Mouse (Mus musculus) liver, embryonic 14.5 days (tissue): ENCODE results near the gene Cryz. TPM values are rescaled to one million over a fixed set of nuclear protein-coding genes. Genes with fewer than 3 reads are reported as not detected.

Experiments used
- ATAC-seq: fragments of 200-750 bp; cut with Nextera tagmentation; 2 replicates; pipeline ENCODE4 v1.8.0; 2017; ENCODE audit warnings: moderate number of reproducible peaks, mild to moderate bottlenecking, moderate library complexity; ENCODE audit not compliant: insufficient read depth
- DNase-seq, 3 experiments: peaks; one replicate each; pipeline ENCODE4 v3.0.0-alpha.2; 2012 to 2013; ENCODE audit warnings: low read depth in 3 of 3, low spot score in 3 of 3
- H3K27ac ChIP-seq: fragments of 300-500 bp; sonication (generic); 2 replicates; pipeline ENCODE4 v1.5.1; 2014; ENCODE audit warnings: moderate library complexity, mild to moderate bottlenecking, control low read depth, inconsistent platforms
- H3K27me3 ChIP-seq: fragments of 300-500 bp; sonication (generic); 2 replicates; pipeline ENCODE4 v1.6.1; 2014; ENCODE audit warnings: mild to moderate bottlenecking, low read length, moderate library complexity; ENCODE audit not compliant: control insufficient read depth, insufficient read depth
- H3K36me3 ChIP-seq: fragments of 300-500 bp; sonication (generic); replicated peaks from 2 replicates; pipeline ENCODE4 v1.6.1; 2014; ENCODE audit warnings: low read depth; ENCODE audit not compliant: control insufficient read depth, insufficient read depth
- H3K4me1 ChIP-seq, 2 experiments: fragments of 200-500 bp in 1 of 2; fragments of 300-500 bp in 1 of 2; sonication (generic) in 1 of 2; replicated peaks; 2 replicates each; pipeline ENCODE4 v1.6.1; 2012 to 2014; ENCODE audit warnings: antibody characterized with exemption in 1 of 2, inconsistent platforms in 1 of 2, low read length in 1 of 2; ENCODE audit not compliant: control insufficient read depth in 2 of 2, insufficient read depth in 2 of 2
- H3K4me2 ChIP-seq: fragments of 300-500 bp; sonication (generic); 2 replicates; pipeline ENCODE4 v1.6.1; 2014; ENCODE audit warnings: low read depth, mild to moderate bottlenecking, control low read depth, moderate library complexity
- H3K4me3 ChIP-seq, 2 experiments: fragments of 200-500 bp in 1 of 2; fragments of 300-500 bp in 1 of 2; sonication (generic) in 1 of 2; 2 replicates each; pipeline ENCODE4 v1.5.1; 2012 to 2014; ENCODE audit warnings: low read depth in 2 of 2, low read length in 2 of 2, mild to moderate bottlenecking in 2 of 2, control low read depth in 1 of 2, inconsistent platforms in 1 of 2, moderate library complexity in 1 of 2; ENCODE audit not compliant: insufficient read depth in 1 of 2
- H3K9ac ChIP-seq: fragments of 300-500 bp; sonication (generic); replicated peaks from 2 replicates; pipeline ENCODE4 v1.6.1; 2014; ENCODE audit warnings: mild to moderate bottlenecking, control low read depth, moderate library complexity
- H3K9me3 ChIP-seq: fragments of 300-500 bp; sonication (generic); 2 replicates; pipeline ENCODE4 v1.6.1; 2016; ENCODE audit warnings: low read length, mixed read lengths; ENCODE audit not compliant: control insufficient read depth
- CTCF ChIP-seq: IDR thresholded peaks from 2 replicates; pipeline ENCODE4 v1.5.1; 2016; ENCODE audit warnings: antibody characterized with exemption, low read depth, control low read depth
- EP300 ChIP-seq: IDR thresholded peaks from 2 replicates; pipeline ENCODE4 v1.6.1; 2016; ENCODE audit warnings: antibody characterized with exemption, low read depth
- WGBS: fragments of 180-500 bp; shearing (Covaris S2); extraction: QIAGEN DNeasy Blood & Tissue Kit; methylation state at CpG from one replicate; pipeline ENCODE4 v1.1.7; 2014; ENCODE audit not compliant: insufficient replicate concordance; 5-methylcytosine and 5-hydroxymethylcytosine counted together
- polyA plus RNA-seq, 2 experiments: library from polyadenylated mRNA; depleted of rRNA in 1 of 2; stranded (reverse) in 1 of 2; unstranded in 1 of 2; fragments of >200 nt; fragmentation: Nextera tagmentation in 1 of 2; extraction: Ambion mirVana in 1 of 2; gene quantifications; 2 replicates each; pipeline versions ENCODE4 v1.2.1 to v1.2.3; 2012 to 2014

The Cryz gene
- polyA plus RNA-seq, 2 experiments: 7.7 to 14.7 TPM

- Histone ChIP-seq H3K9me3 (no peaks in the 10 kb centered on the region), H3K9ac (no peak overlapping the region), H3K4me3 (no peak overlapping the region), H3K27ac (no peak overlapping the region), H3K4me1 (no peaks in the 10 kb centered on the region), H3K36me3 (no peaks in the 10 kb centered on the region), H3K4me2 (no peak overlapping the region), H3K27me3 (peaks cover 6% of the 10 kb centered on the region; the same call in 1 of the 2 replicates)
- TF ChIP-seq EP300 (no peak), CTCF (no peak)
- 60% methylated on average over 3 of the region's 3 CpGs for WGBS
- DNase-seq (no peak), ATAC-seq (no peak)
Measured at GRCm38 (mm10) chr3:154668485-154668884, 72.0 kb downstream of the Cryz start.

GRCm38 (mm10) chr3:154670584-154670983 is 74.1 kb downstream of the Cryz start:
- no peak for TF ChIP-seq CTCF
- TF ChIP-seq EP300: no peak
- no peak overlapping the region for H3K4me2 ChIP-seq
- ATAC-seq (no peak), DNase-seq (no peak)
- H3K9ac ChIP-seq: no peak overlapping the region
- no peak overlapping the region for H3K4me3 ChIP-seq
- H3K27me3 ChIP-seq: no peaks in the 10 kb centered on the region
- no peaks in the 10 kb centered on the region for H3K9me3 ChIP-seq
- no peak overlapping the region for H3K27ac ChIP-seq
- 54% methylated on average over 6 of the region's 6 CpGs for WGBS
- no peaks in the 10 kb centered on the region for H3K4me1 ChIP-seq
- H3K36me3 ChIP-seq: no peaks in the 10 kb centered on the region

- Histone ChIP-seq H3K9me3 (no peaks in the 10 kb centered on the region), H3K36me3 (no peaks in the 10 kb centered on the region), H3K4me2 (no peak overlapping the region), H3K4me1 (no peaks in the 10 kb centered on the region), H3K27me3 (no peaks in the 10 kb centered on the region), H3K27ac (no peak overlapping the region), H3K4me3 (no peak overlapping the region), H3K9ac (no peak overlapping the region)
- TF ChIP-seq CTCF: no peak
- TF ChIP-seq EP300: no peak
- WGBS: 49% methylated on average over 5 of the region's 5 CpGs
- DNase-seq (no peak), ATAC-seq (no peak)
Measured at GRCm38 (mm10) chr3:154671013-154671412, 74.5 kb downstream of the Cryz start.

Other genes with a start within 250 kb of the Cryz start
- gene Tyw3, start 393 bp downstream of the Cryz start, polyA plus RNA-seq (2012; rRNA removed): 1.9 and 4.4 TPM in 2 replicates
- 2.8 and 4.9 TPM in 2 replicates for gene Tyw3, start 393 bp downstream of the Cryz start, polyA plus RNA-seq (2014; fragmentation: Nextera tagmentation; extraction: Ambion mirVana)
- gene Erich3, start 67.1 kb downstream of the Cryz start, polyA plus RNA-seq (2012; rRNA removed): 0.01 TPM in 2 replicates
- gene Erich3, start 67.1 kb downstream of the Cryz start, polyA plus RNA-seq (2014; fragmentation: Nextera tagmentation; extraction: Ambion mirVana): not detected in 2 replicates